13 mouse cellular contexts compared by ENCODE assay signal in the genomic region with DNA sequence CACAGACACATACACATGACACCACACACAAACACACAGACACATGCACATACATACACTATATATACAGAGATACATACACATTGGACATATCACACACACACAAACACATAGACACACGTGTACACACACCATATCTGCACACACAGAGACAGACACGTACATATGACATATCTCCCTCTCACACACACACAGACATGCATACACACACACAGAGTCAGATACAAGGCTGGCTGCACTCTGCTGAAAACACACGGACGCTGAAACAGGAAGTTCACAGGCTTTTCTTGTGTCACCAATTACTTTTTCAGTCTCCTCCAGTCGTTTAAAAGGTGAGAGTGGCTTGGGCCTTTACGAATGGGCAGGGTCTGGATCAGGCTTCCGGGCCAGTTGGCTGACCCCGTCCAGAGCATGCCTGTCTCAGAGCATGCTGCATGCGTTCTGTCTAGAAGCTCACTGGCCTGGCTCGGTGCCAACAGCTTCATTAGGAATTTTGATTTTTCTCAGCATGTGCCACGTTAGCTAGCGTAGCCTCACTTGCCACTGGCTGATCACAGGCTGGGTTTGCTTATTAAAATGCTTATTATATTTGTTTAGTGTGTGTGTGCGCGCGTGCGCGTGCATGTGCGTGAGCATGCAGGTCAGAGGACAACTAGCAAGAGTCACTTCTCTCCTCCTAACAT. TPM values are rescaled to one million over a fixed set of nuclear protein-coding genes. Genes with fewer than 3 reads are reported as not detected.
A peak's percentile ranks its signal among the peaks of the same experiment; 100 is the strongest.
DNase-seq lines count a peak whose midpoint lies in the region; ATAC-seq and TF ChIP-seq lines count a peak whose summit lies in the region.
"Had no signal": no experiment of that assay in that cellular context is flagged by ENCODE, and none has a peak within 500 bp of the region (broad histone marks: within the 10 kb centered on the region; RNA-seq: fewer than 3 reads in every experiment).

No protein-coding gene starts in this region.

- no peak for TF ChIP-seq EP300 in liver, postnatal 0 days (IDR thresholded peaks at IDR 0.05; ENCODE audit: low read depth)

- ATAC-seq in forebrain, postnatal 0 days, result no peak
- peak; percentile 52; the same call in 1 of the 2 replicates for ATAC-seq in midbrain, embryonic 16.5 days
- no peak for ATAC-seq in liver, postnatal 0 days
- ATAC-seq: liver, embryonic 12.5 days had no signal

- intact Hi-C loops in heart, postnatal 14 days (cut with DNase I), result no loop called here
- intact Hi-C loops in heart, postnatal 25 days (cut with DNase I), result no loop called here

- H3K9ac ChIP-seq in forebrain, postnatal 0 days, result no peak overlapping the region
- H3K9ac ChIP-seq in midbrain, embryonic 16.5 days (ENCODE audit: low read depth, low read length), result no peak overlapping the region
- H3K9ac ChIP-seq in liver, postnatal 0 days (replicated peaks), result no peak overlapping the region
- H3K9ac ChIP-seq: liver, embryonic 12.5 days had no signal

- no peaks in the 10 kb centered on the region for H3K9me3 ChIP-seq in forebrain, postnatal 0 days (ENCODE audit: low read length)
- no peaks in the 10 kb centered on the region for H3K9me3 ChIP-seq in midbrain, embryonic 16.5 days (replicated peaks; ENCODE audit: control insufficient read depth, low read length, poor library complexity, severe bottlenecking)
- no peaks in the 10 kb centered on the region for H3K9me3 ChIP-seq in liver, postnatal 0 days (ENCODE audit: low read length)
- H3K9me3 ChIP-seq: liver, embryonic 12.5 days had no signal

- no peak overlapping the region for H3K4me2 ChIP-seq in forebrain, postnatal 0 days (ENCODE audit: low read depth)
- H3K4me2 ChIP-seq in midbrain, embryonic 16.5 days (ENCODE audit: low read length), result no peak overlapping the region
- H3K4me2 ChIP-seq in liver, postnatal 0 days (ENCODE audit: low read depth, low read length), result no peak overlapping the region
- H3K4me2 ChIP-seq: liver, embryonic 12.5 days had no signal

- H3K36me3 ChIP-seq in forebrain, postnatal 0 days (ENCODE audit: insufficient read depth), result no peaks in the 10 kb centered on the region
- H3K36me3 ChIP-seq in midbrain, embryonic 16.5 days (ENCODE audit: control insufficient read depth, insufficient read depth, low read length), result no peaks in the 10 kb centered on the region
- no peaks in the 10 kb centered on the region for H3K36me3 ChIP-seq in liver, postnatal 0 days (replicated peaks; ENCODE audit: insufficient read depth, low read length)
- H3K36me3 ChIP-seq: liver, embryonic 12.5 days had no signal

- H3K27me3 ChIP-seq in forebrain, postnatal 0 days (ENCODE audit: insufficient read depth, low read length), result no peaks in the 10 kb centered on the region
- peaks cover 10% of the 10 kb centered on the region for H3K27me3 ChIP-seq in midbrain, embryonic 16.5 days (ENCODE audit: control insufficient read depth, insufficient read depth, low read depth, low read length)
- H3K27me3 ChIP-seq in liver, postnatal 0 days (ENCODE audit: insufficient read depth, low read length), result no peaks in the 10 kb centered on the region
- H3K27me3 ChIP-seq: CH12.LX had no signal

- WGBS in forebrain, postnatal 0 days, result 34% methylated on average over 18 of the region's 18 CpGs
- 33% methylated on average over 18 of the region's 18 CpGs for WGBS in midbrain, embryonic 16.5 days
- WGBS in liver, postnatal 0 days (ENCODE audit: insufficient replicate concordance), result 62% methylated on average over 18 of the region's 18 CpGs

- H3K4me3 ChIP-seq in forebrain, postnatal 0 days (ENCODE audit: low read depth, low read length), result no peak overlapping the region
- H3K4me3 ChIP-seq in midbrain, embryonic 16.5 days (ENCODE audit: low read depth, low read length), result no peak overlapping the region
- H3K4me3 ChIP-seq in liver, postnatal 0 days (ENCODE audit: low read depth, low read length), result no peak overlapping the region
- H3K4me3 ChIP-seq: liver, embryonic 12.5 days had no signal

- no peak for TF ChIP-seq CTCF in forebrain, postnatal 0 days (IDR thresholded peaks at IDR 0.05; ENCODE audit: low read depth)
- TF ChIP-seq CTCF in liver, postnatal 0 days (IDR thresholded peaks at IDR 0.05; ENCODE audit: low read depth), result no peak

- peaks cover 3% of the 10 kb centered on the region; the same call in 1 of the 2 replicates for H3K4me1 ChIP-seq in forebrain, postnatal 0 days (ENCODE audit: insufficient read depth)
- peaks cover 13% of the 10 kb centered on the region; the same call in 1 of the 2 replicates for H3K4me1 ChIP-seq in midbrain, embryonic 16.5 days (ENCODE audit: control insufficient read depth, insufficient read depth, low read length)
- no peaks in the 10 kb centered on the region for H3K4me1 ChIP-seq in liver, postnatal 0 days (ENCODE audit: insufficient read depth)

- DNase-seq in heart, postnatal 14 days, result peak; percentile 12 to 25
- no peak for DNase-seq in heart, postnatal 25 days (ENCODE audit: low spot score)
- DNase-seq in right cerebral cortex, postnatal 10 days (ENCODE audit: low spot score in 2 of 2), result peak; percentile 43 to 51
- DNase-seq in right cerebral cortex, adult 2 months (ENCODE audit: low spot score in 2 of 2), result no peak
- peak; percentile 69 for DNase-seq in forebrain, postnatal 0 days
- no peak for DNase-seq in liver, postnatal 0 days
- no peak for DNase-seq in lung, postnatal 14 days
- DNase-seq: right cerebral cortex, postnatal 25 days had no signal

- no peak overlapping the region for H3K27ac ChIP-seq in forebrain, postnatal 0 days (ENCODE audit: low read depth, low read length)
- no peak overlapping the region; the same call in 1 of the 2 replicates for H3K27ac ChIP-seq in midbrain, embryonic 16.5 days (ENCODE audit: low read length)
- H3K27ac ChIP-seq in liver, postnatal 0 days (ENCODE audit: low read depth), result no peak overlapping the region
- H3K27ac ChIP-seq: liver, embryonic 12.5 days had no signal

RNA-seq across cellular contexts. Expression of a gene that starts 9.4 kb away (rescaled TPM):
- total RNA-seq in heart, postnatal 14 days (2021), result under 1 TPM; 0.12 to 0.29 TPM
- total RNA-seq in heart, postnatal 25 days (2021), result not detected
- 0.67 and 0.77 TPM in 2 replicates for total RNA-seq in forebrain, postnatal 0 days (2014; rRNA removed)
- 0.44 and 0.63 TPM in 2 replicates for polyA plus RNA-seq in forebrain, postnatal 0 days (2015; fragmentation: Nextera tagmentation; extraction: Ambion mirVana)
- polyA plus RNA-seq in midbrain, embryonic 16.5 days (2015; fragmentation: Nextera tagmentation; extraction: Ambion mirVana), result 0.82 and 0.97 TPM in 2 replicates
- 0.28 and 0.37 TPM in 2 replicates for polyA plus RNA-seq in liver, postnatal 0 days (2015; fragmentation: Nextera tagmentation; extraction: Ambion mirVana)

RNA-seq across cellular contexts. Expression of a gene that starts 24.7 kb away (rescaled TPM):
- not detected for total RNA-seq in heart, postnatal 14 days (2021)
- total RNA-seq in heart, postnatal 25 days (2021), result not detected
- total RNA-seq in forebrain, postnatal 0 days (2014; rRNA removed), result 0.62 and 0.67 TPM in 2 replicates
- 0.52 and 0.76 TPM in 2 replicates for polyA plus RNA-seq in forebrain, postnatal 0 days (2015; fragmentation: Nextera tagmentation; extraction: Ambion mirVana)
- 0.32 and 0.36 TPM in 2 replicates for polyA plus RNA-seq in midbrain, embryonic 16.5 days (2015; fragmentation: Nextera tagmentation; extraction: Ambion mirVana)
- polyA plus RNA-seq in liver, postnatal 0 days (2015; fragmentation: Nextera tagmentation; extraction: Ambion mirVana), result not detected in 2 replicates
- total RNA-seq: CH12.LX; megakaryocyte-erythroid progenitor cell, adult 5-6 weeks had no signal
- polyA plus RNA-seq: cortical plate, adult 2 months; liver, embryonic 12.5 days had no signal

Comparison
In these comparisons a context has a peak if more than half of its experiments do, and no peak if none do; other contexts are left out.
1. DNase-seq: peak in heart, postnatal 14 days (2 of 2), right cerebral cortex, postnatal 10 days (2 of 2) and forebrain, postnatal 0 days (single experiment); none in heart, postnatal 25 days (single experiment), right cerebral cortex, adult 2 months (0 of 2), liver, postnatal 0 days (single experiment) and lung, postnatal 14 days (single experiment).